Mouse (Mus musculus): ENCODE data around the gene Gucd1. TPM values are rescaled to one million over a fixed set of nuclear protein-coding genes. Genes with fewer than 3 reads are reported as not detected.
"Not testable (repeated sequence)": the region's sequence is repeated elsewhere in the genome, so short reads cannot be mapped to it uniquely, and the experiment has no call there.

Gene Gucd1
- total RNA-seq, 2 experiments from 2014 or later: 40.1 to 40.4 TPM

GRCm38 (mm10) chr10:75547901-75548300 is 30.1 kb upstream of the Gucd1 start:
- DNase-seq (ENCODE audit: low spot score): no peak
- intact Hi-C loops (cut with DNase I): no loop called here

GRCm38 (mm10) chr10:75536123-75536522 is 18.4 kb upstream of the Gucd1 start:
- intact Hi-C loops (cut with DNase I): no loop called here
- no peak for DNase-seq (ENCODE audit: low spot score)

- DNase-seq (ENCODE audit: low spot score): no peak
- intact Hi-C loops (cut with DNase I): no loop called here
Measured at GRCm38 (mm10) chr10:75535423-75535822, 17.7 kb upstream of the Gucd1 start.

GRCm38 (mm10) chr10:75534934-75535333 is 17.2 kb upstream of the Gucd1 start:
- no peak for DNase-seq (ENCODE audit: low spot score)
- intact Hi-C loops (cut with DNase I): no loop called here

GRCm38 (mm10) chr10:75534216-75534615 is 16.4 kb upstream of the Gucd1 start:
- intact Hi-C loops (cut with DNase I): no loop called here
- DNase-seq (ENCODE audit: low spot score): no peak

GRCm38 (mm10) chr10:75531532-75532090 is 13.8 kb upstream of the Gucd1 start:
- DNase-seq (ENCODE audit: low spot score): no peak
- intact Hi-C loops (cut with DNase I): no loop called here

- intact Hi-C loops (cut with DNase I): no loop called here
- no peak for DNase-seq (ENCODE audit: low spot score)
Measured at GRCm38 (mm10) chr10:75530322-75530721, 12.6 kb upstream of the Gucd1 start.

GRCm38 (mm10) chr10:75525450-75525849 is 7.7 kb upstream of the Gucd1 start:
- DNase-seq (ENCODE audit: low spot score); intact Hi-C loops (cut with DNase I): not testable (repeated sequence)

GRCm38 (mm10) chr10:75521643-75522042 is 3.9 kb upstream of the Gucd1 start:
- intact Hi-C loops (cut with DNase I): no loop called here
- DNase-seq (ENCODE audit: low spot score): no peak

- intact Hi-C loops (cut with DNase I): no loop called here
- no peak for DNase-seq (ENCODE audit: low spot score)
Measured at GRCm38 (mm10) chr10:75520581-75520980, 2.8 kb upstream of the Gucd1 start.

GRCm38 (mm10) chr10:75517073-75517757 is 557 bp downstream of the Gucd1 start, which contains the start of gene Snrpd3:
Gene Snrpd3, plus strand, starts transcription at chr10:75517551.
- DNase-seq (ENCODE audit: low spot score): peak; percentile 93
- intact Hi-C loops (cut with DNase I): no loop called here

- no peak for DNase-seq (ENCODE audit: low spot score)
- intact Hi-C loops (cut with DNase I): no loop called here
Measured at GRCm38 (mm10) chr10:75516724-75517072, 1.1 kb downstream of the Gucd1 start.

GRCm38 (mm10) chr10:75516038-75516723 is 1.6 kb downstream of the Gucd1 start:
- intact Hi-C loops (cut with DNase I): no loop called here
- DNase-seq (ENCODE audit: low spot score): no peak

- intact Hi-C loops (cut with DNase I): no loop called here
- no peak for DNase-seq (ENCODE audit: low spot score)
Measured at GRCm38 (mm10) chr10:75515216-75516037, 2.3 kb downstream of the Gucd1 start.

GRCm38 (mm10) chr10:75514361-75514760 is 3.4 kb downstream of the Gucd1 start:
- DNase-seq (ENCODE audit: low spot score): no peak
- intact Hi-C loops (cut with DNase I): no loop called here

- no peak for DNase-seq (ENCODE audit: low spot score)
- intact Hi-C loops (cut with DNase I): no loop called here
Measured at GRCm38 (mm10) chr10:75513306-75514067, 4.3 kb downstream of the Gucd1 start.

- no peak for DNase-seq (ENCODE audit: low spot score)
- intact Hi-C loops (cut with DNase I): no loop called here
Measured at GRCm38 (mm10) chr10:75512796-75513195, 5.0 kb downstream of the Gucd1 start.

- intact Hi-C loops (cut with DNase I): no loop called here
- no peak for DNase-seq (ENCODE audit: low spot score)
Measured at GRCm38 (mm10) chr10:75511897-75512296, 5.9 kb downstream of the Gucd1 start.

GRCm38 (mm10) chr10:75511060-75511459 is 6.7 kb downstream of the Gucd1 start:
- intact Hi-C loops (cut with DNase I): no loop called here
- DNase-seq (ENCODE audit: low spot score): no peak

GRCm38 (mm10) chr10:75510446-75510845 is 7.3 kb downstream of the Gucd1 start:
- intact Hi-C loops (cut with DNase I): no loop called here

More at GRCm38 (mm10) chr10:75510446-75510845, 7.3 kb downstream of the Gucd1 start:
- no peak for DNase-seq (ENCODE audit: low spot score)

Measured in heart, postnatal 25 days (tissue).